Mouse (Mus musculus): Measurements from ENCODE around the gene Prpf3. TPM values are rescaled to one million over a fixed set of nuclear protein-coding genes. Genes with fewer than 3 reads are reported as not detected.

Prpf3 gene
- total and polyA plus RNA-seq, 3 experiments = 126 to 277 (median 199) TPM

GRCm38 (mm10) chr3:95872048-95872447, 16.4 kb upstream of the Prpf3 start:
- peaks cover 3 to 17% of the 10 kb centered on the region in 2 experiments for H3K36me3 ChIP-seq (ENCODE audit: control insufficient read depth in 1 of 2, insufficient read depth in 2 of 2, low read length in 2 of 2)
- peaks cover 4 to 8% of the 10 kb centered on the region in 2 experiments for H3K4me1 ChIP-seq (ENCODE audit: control insufficient read depth in 1 of 2, insufficient read depth in 2 of 2, low read length in 2 of 2)
- no peaks in the 10 kb centered on the region for H3K27me3 ChIP-seq (ENCODE audit: control insufficient read depth in 1 of 2, insufficient read depth in 2 of 2, low read length in 2 of 2)
- no peaks in the 10 kb centered on the region for H3K9me3 ChIP-seq (replicated peaks; ENCODE audit: insufficient read depth, low read length)
- H3K9ac ChIP-seq (ENCODE audit: control insufficient read depth, low read depth, low read length, poor library complexity, severe bottlenecking) = peak overlapping the region; percentile 83
- peak overlapping the region; percentile 75 to 80 for H3K4me3 ChIP-seq (ENCODE audit: control insufficient read depth in 1 of 2, insufficient read depth in 1 of 2, low read depth in 2 of 2, low read length in 2 of 2)
- peak overlapping the region; percentile 57; the same call in 1 of the 2 replicates for H3K27ac ChIP-seq (ENCODE audit: control insufficient read depth, low read depth, low read length)
- DNase-seq (ENCODE audit: low read depth, low spot score) = peak; percentile 87
- TF ChIP-seq POLR2A (IDR thresholded peaks at IDR 0.05; ENCODE audit: control insufficient read depth in 1 of 2, insufficient read depth in 1 of 2, low read depth in 1 of 2, low read length in 2 of 2, poor library complexity in 1 of 2) (no peak), MXI1 (IDR thresholded peaks at IDR 0.05; ENCODE audit: low read depth, low read length) (peak; percentile 73), CTCF (IDR thresholded peaks at IDR 0.05 in 2 of 3, conservative IDR thresholded peaks at IDR 0.05 in 1 of 3; ENCODE audit: control insufficient read depth in 1 of 3, insufficient read depth in 1 of 3, low read depth in 2 of 3, low read length in 3 of 3, poor library complexity in 1 of 3, severe bottlenecking in 1 of 3) (no peak), USF1 (IDR thresholded peaks at IDR 0.05; ENCODE audit: low read depth, low read length) (no peak), POLR2AphosphoS2 (IDR thresholded peaks at IDR 0.05; ENCODE audit: low read length) (no peak), UBTF (IDR thresholded peaks at IDR 0.05; ENCODE audit: borderline replicate concordance, insufficient read depth, low read depth, low read length) (no peak), ETS1 (IDR thresholded peaks at IDR 0.05; ENCODE audit: low read depth, low read length) (no peak), TBP (IDR thresholded peaks at IDR 0.05; ENCODE audit: low read depth, low read length) (no peak), USF2 (IDR thresholded peaks at IDR 0.05; ENCODE audit: borderline replicate concordance in 1 of 2, insufficient read depth in 1 of 2, low read depth in 1 of 2, low read length in 2 of 2) (no peak), MAX (IDR thresholded peaks at IDR 0.05; ENCODE audit: low read length) (no peak), ZC3H11A (IDR thresholded peaks at IDR 0.05; ENCODE audit: low read depth, low read length) (no peak), BHLHE40 (IDR thresholded peaks at IDR 0.05; ENCODE audit: borderline replicate concordance, low read depth, low read length) (no peak), JUND (IDR thresholded peaks at IDR 0.05; ENCODE audit: low read depth, low read length) (no peak), ZKSCAN1 (IDR thresholded peaks at IDR 0.05; ENCODE audit: low read depth, low read length) (no peak), GATA1 (IDR thresholded peaks at IDR 0.05; ENCODE audit: low read depth, low read length) (0 out of 2 replicates have a peak, but pooled peaks have one; percentile 4), E2F4 (IDR thresholded peaks at IDR 0.05; ENCODE audit: borderline replicate concordance, low read depth, low read length) (no peak)
- H3K79me2 ChIP-seq (ENCODE audit: control insufficient read depth, insufficient read depth, low read length, poor library complexity) = peaks cover 37% of the 10 kb centered on the region

- Histone ChIP-seq H3K79me2 (ENCODE audit: control insufficient read depth, insufficient read depth, low read length, poor library complexity) (peaks cover 37% of the 10 kb centered on the region), H3K27me3 (ENCODE audit: control insufficient read depth in 1 of 2, insufficient read depth in 2 of 2, low read length in 2 of 2) (no peaks in the 10 kb centered on the region), H3K36me3 (ENCODE audit: control insufficient read depth in 1 of 2, insufficient read depth in 2 of 2, low read length in 2 of 2) (peaks cover 3 to 17% of the 10 kb centered on the region in 2 experiments), H3K9ac (ENCODE audit: control insufficient read depth, low read depth, low read length, poor library complexity, severe bottlenecking) (peak within 1 kb of the TSS; percentile 83), H3K9me3 (replicated peaks; ENCODE audit: insufficient read depth, low read length) (no peaks in the 10 kb centered on the region), H3K4me3 (ENCODE audit: control insufficient read depth in 1 of 2, insufficient read depth in 1 of 2, low read depth in 2 of 2, low read length in 2 of 2) (peak within 1 kb of the TSS; percentile 75 to 80), H3K4me1 (ENCODE audit: control insufficient read depth in 1 of 2, insufficient read depth in 2 of 2, low read length in 2 of 2) (peaks cover 4 to 8% of the 10 kb centered on the region in 2 experiments), H3K27ac (ENCODE audit: control insufficient read depth, low read depth, low read length) (peak within 1 kb of the TSS; percentile 85)
- DNase-seq (ENCODE audit: low read depth, low spot score) = peak; percentile 99
- TF ChIP-seq GATA1 (IDR thresholded peaks at IDR 0.05; ENCODE audit: low read depth, low read length) (no peak), ZNF384 (IDR thresholded peaks at IDR 0.05; ENCODE audit: low read depth, low read length) (peak; percentile 79; the same call in 1 of the 2 replicates), JUND (IDR thresholded peaks at IDR 0.05; ENCODE audit: low read depth, low read length) (0 out of 2 replicates have a peak, but pooled peaks have one; percentile 5), ETS1 (IDR thresholded peaks at IDR 0.05; ENCODE audit: low read depth, low read length) (peak; percentile 74), POLR2A (IDR thresholded peaks at IDR 0.05; ENCODE audit: control insufficient read depth in 1 of 2, insufficient read depth in 1 of 2, low read depth in 1 of 2, low read length in 2 of 2, poor library complexity in 1 of 2) (peak; percentile 99 to 100), MYC (IDR thresholded peaks at IDR 0.05; ENCODE audit: low read depth, low read length) (peak; percentile 84), CTCF (IDR thresholded peaks at IDR 0.05 in 2 of 3, conservative IDR thresholded peaks at IDR 0.05 in 1 of 3; ENCODE audit: control insufficient read depth in 1 of 3, insufficient read depth in 1 of 3, low read depth in 2 of 3, low read length in 3 of 3, poor library complexity in 1 of 3, severe bottlenecking in 1 of 3) (peak in 1 of 3 experiments; percentile 19; a peak in 1 of 6 replicates), NRF1 (IDR thresholded peaks at IDR 0.05; ENCODE audit: insufficient read depth, low read depth, low read length, poor library complexity, severe bottlenecking) (peak; percentile 90), TCF12 (IDR thresholded peaks at IDR 0.05; ENCODE audit: low read depth, low read length) (peak; percentile 86), HCFC1 (IDR thresholded peaks at IDR 0.05; ENCODE audit: low read depth, low read length) (peak; percentile 93), ZC3H11A (IDR thresholded peaks at IDR 0.05; ENCODE audit: low read depth, low read length) (no peak), KAT2A (conservative IDR thresholded peaks at IDR 0.05; ENCODE audit: low read depth, low read length) (peak; percentile 84), CHD2 (IDR thresholded peaks at IDR 0.05; ENCODE audit: low read length) (peak; percentile 42), MYB (IDR thresholded peaks at IDR 0.05; ENCODE audit: low read depth, low read length) (no peak), EP300 (IDR thresholded peaks at IDR 0.05; ENCODE audit: low read depth in 1 of 2, low read length in 2 of 2) (0 out of 4 replicates have a peak, but pooled peaks of 1 of the 2 experiments have one; percentile 36), MAFK (IDR thresholded peaks at IDR 0.05; ENCODE audit: borderline replicate concordance, low read depth, low read length) (no peak), RCOR1 (IDR thresholded peaks at IDR 0.05; ENCODE audit: low read depth, low read length) (peak; percentile 64), UBTF (IDR thresholded peaks at IDR 0.05; ENCODE audit: borderline replicate concordance, insufficient read depth, low read depth, low read length) (peak; percentile 88; the same call in 1 of the 2 replicates), MAX (IDR thresholded peaks at IDR 0.05; ENCODE audit: low read length) (peak; percentile 89), CHD1 (IDR thresholded peaks at IDR 0.05; ENCODE audit: low read depth, low read length) (peak; percentile 87), USF1 (IDR thresholded peaks at IDR 0.05; ENCODE audit: low read depth, low read length) (peak; percentile 64; the same call in 1 of the 2 replicates)
Measured at GRCm38 (mm10) chr3:95871392-95871867, 15.7 kb upstream of the Prpf3 start, which contains the start of gene Mrps21. Gene Mrps21, minus strand, starts transcription at chr3:95871519.
